Mouse (Mus musculus) lung, postnatal 4 days (tissue): ENCODE results near the gene Maats1.

Experiments
- DNase-seq, 2 experiments: peaks; one replicate each; pipeline ENCODE4 v3.0.0; 2021

Gene Maats1

GRCm38 (mm10) chr16:38287762-38288161 is 54.2 kb downstream of the Maats1 start:
- no peak for DNase-seq

DNA sequence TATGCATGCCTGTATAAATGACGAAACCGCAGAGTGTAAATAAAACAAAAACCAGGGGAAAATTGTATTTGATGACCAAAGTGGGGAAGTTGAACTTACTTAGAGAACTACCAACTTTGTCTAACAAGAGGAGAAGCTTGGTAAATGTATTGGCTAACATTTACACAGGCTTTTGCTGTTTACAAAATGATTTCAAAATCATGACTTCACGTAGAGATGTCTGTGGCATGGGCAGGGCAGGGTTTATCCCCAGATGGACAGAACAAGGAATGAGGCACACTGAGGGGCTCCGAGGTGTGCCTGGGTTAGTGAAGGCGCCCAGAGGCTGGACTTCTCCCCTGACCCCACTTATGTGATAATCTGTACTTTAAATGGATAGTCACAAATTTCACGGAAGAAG is 54.6 kb downstream of the Maats1 start:
- DNase-seq: no peak

DNA sequence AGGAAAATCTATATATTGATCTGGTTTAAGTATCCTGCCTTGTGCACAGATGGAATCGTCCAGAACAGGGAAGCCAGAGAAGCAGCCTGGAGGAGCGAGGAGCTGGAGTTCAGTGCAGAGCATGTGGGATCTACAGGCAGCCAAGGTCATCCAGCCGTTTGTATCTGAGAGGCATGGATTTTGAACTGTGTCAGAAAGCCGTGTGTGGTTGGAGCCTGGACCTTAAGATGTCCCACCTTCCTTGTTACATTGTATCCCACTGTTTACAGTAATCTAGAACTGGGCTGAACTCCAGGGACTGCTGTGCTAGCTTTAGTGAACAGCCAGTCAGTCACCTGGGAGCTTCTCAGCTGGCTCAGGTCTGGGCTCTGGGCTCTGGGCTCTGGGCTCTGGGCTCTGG is 55.4 kb downstream of the Maats1 start:
- DNase-seq: no peak

- DNase-seq: no peak
Measured at GRCm38 (mm10) chr16:38285801-38286200, 56.1 kb downstream of the Maats1 start.

GRCm38 (mm10) chr16:38283300-38283699 is 58.6 kb downstream of the Maats1 start:
- no peak for DNase-seq

DNA sequence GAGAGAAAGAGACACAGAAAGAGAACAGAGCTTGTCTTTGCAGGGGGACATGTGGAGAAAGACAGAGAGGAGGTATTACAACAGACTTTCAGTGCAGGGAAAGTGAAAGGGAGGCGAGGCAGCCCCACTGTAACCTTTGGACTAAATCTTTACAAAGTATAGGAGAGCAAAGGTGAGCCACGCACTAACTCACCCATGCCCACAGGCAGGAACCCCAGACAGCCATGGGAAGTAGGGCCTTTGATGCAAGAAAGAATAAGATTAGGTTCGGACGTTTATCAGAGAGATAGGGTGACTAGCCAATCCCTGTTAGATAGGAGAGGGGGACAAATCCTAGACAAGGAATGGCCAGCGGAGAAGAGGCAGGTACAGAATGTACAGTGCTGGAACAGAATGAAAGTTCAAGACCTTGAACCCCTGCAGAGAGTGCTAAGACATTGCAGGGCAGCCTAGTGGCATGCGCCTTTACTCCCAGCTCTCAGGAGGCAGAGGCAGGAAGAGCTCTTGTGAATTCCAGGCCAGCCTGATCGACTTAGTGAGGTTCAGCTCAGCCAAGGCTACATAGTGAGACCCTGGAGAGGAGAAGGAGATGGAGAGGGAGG is 59.3 kb downstream of the Maats1 start:
- DNase-seq: no peak

- no peak for DNase-seq
Measured at GRCm38 (mm10) chr16:38280951-38281350, 61.0 kb downstream of the Maats1 start.

DNA sequence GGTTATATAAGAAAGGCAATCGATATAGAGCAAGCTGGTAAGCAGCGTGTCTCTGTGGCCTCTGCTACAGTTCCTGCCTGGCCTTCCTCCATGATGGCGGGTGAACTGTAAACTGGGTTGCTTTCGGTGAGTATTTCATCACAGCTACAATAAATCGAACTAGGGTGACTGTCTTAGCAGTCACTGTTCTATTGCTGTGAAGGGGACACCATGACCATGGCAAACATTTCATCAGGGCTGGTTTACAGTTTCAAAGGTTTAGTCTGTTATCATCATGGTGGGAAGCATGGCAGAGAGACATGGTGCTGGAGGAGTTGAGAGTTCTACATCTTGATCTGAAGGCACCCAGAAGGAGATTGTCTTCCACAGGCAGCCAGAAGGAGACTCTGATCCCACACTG is 62.1 kb downstream of the Maats1 start:
- DNase-seq: no peak

- no peak for DNase-seq
Measured at GRCm38 (mm10) chr16:38274737-38275136, 67.2 kb downstream of the Maats1 start.

DNA sequence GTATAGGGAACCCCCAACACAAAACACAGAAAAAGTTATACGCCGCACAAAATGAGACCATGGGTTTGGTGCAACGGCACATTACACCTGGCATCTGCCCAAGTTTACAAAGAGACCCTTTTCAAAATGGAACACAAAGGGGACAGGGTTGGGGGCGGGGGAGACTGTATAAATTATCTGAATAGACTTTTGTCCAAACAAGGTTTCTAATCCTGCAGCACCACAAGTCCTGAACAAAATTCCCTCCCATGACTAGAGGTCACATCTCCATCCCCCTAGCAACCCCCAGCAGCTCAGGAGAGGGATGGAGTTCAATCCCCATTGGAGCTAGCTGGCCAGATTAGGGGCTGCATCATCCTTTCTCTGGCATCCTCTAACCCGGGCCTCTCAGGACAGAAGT is 69.5 kb downstream of the Maats1 start:
- DNase-seq: no peak

DNA sequence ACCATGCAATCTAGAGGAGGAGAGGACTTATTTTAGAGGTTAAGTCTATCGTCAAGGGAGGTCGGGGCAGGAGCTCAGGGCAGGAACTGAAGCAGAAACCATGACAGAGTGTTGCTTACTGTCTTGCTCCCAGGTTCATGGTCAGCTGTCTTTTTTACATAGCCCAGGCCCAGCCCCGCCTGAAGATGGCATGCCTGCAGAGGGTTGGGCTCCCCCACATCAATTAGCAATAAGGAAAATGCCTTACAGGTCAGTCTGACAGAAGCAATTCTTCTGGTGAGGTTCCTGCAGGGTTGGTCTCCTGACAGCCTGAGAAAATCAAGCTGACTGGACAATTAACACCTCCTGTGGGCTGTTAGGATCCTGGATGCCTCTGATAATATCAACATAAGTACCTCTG is 70.3 kb downstream of the Maats1 start:
- no peak for DNase-seq

- no peak for DNase-seq
Measured at GRCm38 (mm10) chr16:38255927-38256326, 86.0 kb downstream of the Maats1 start.

DNA sequence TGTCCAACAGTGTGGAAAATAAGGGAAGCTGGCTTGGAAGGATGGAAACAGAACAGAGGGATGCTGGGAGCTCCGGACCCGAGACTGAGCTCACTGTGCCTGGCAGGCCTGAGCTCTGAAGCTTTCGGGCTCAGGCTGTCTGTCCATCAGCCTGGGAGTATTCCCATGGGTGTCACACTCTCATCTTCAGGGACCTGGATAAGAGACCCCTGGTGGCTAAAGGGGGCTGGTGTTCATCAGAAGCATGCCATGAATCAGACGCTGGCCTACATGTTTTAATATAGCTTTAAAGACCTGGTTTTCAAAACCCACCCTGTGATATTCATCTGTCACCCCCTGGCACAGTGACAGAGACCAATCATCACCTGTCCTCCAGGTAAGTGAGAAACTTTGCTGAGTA is 86.8 kb downstream of the Maats1 start:
- DNase-seq: no peak

DNA sequence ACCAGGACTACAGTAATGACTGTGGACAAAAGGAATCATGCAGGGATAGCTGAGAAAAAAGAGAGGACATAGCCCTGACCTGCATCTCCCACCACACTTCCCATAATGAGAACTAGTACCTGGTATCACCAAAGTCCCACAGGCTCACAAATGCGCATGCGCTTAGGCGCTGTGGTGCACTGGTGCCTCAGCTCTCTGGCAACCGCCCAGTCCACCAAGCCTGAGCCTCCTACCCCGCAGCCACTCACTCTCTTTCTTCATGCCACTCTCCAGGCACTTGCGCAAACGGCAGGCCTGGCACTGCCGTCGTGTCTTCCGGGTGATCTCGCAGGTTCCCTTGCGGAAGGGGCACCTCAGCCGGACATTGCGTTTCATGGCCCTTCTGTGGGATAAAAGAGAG is 87.9 kb downstream of the Maats1 start:
- peak; percentile 23 to 34 for DNase-seq

DNA sequence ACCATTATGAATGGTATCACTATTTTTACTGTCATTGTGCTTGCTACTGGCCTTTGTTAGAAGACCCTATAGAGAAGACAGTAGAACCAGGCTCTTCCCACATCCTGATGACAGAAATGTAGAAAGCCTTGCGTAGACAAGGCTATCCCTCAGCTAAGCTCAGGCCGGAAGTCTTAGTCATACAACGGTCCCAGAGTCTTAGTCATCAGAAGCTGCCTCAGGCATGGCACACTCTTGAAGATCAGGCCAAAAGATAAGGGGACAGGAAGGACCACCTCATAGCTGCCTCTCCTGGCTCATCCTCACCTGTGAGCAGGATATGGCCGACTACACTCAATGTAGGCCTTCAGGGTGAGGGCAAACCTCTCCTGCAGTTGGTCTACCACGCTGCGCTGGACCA is 91.5 kb downstream of the Maats1 start:
- DNase-seq: no peak

- no peak for DNase-seq
Measured at GRCm38 (mm10) chr16:38248331-38248961, 93.5 kb downstream of the Maats1 start.
